Mouse (Mus musculus): ENCODE data around the gene Greb1. TPM values are rescaled to one million over a fixed set of nuclear protein-coding genes. Genes with fewer than 3 reads are reported as not detected.
A peak's percentile ranks its signal among the peaks of the same experiment; 100 is the strongest.

Greb1 gene
- polyA plus RNA-seq, 1 experiment, result 0.44 TPM

- H3K79me2 ChIP-seq (ENCODE audit: control insufficient read depth, insufficient read depth), result no peaks in the 10 kb centered on the region
- peaks cover 52% of the 10 kb centered on the region for H3K27me3 ChIP-seq (ENCODE audit: control insufficient read depth, insufficient read depth, insufficient read length)
- no peak within 1 kb of the TSS for H3ac ChIP-seq (ENCODE audit: control insufficient read depth, insufficient read length)
- TF ChIP-seq MYOG (IDR thresholded peaks at IDR 0.05; ENCODE audit: control insufficient read depth in 1 of 3, insufficient read depth in 1 of 3, insufficient read length in 2 of 3, low read depth in 2 of 3) (no peak), REST (IDR thresholded peaks at IDR 0.05; ENCODE audit: insufficient read depth, insufficient read length) (peak; percentile 90)
- H3K4me3 ChIP-seq, result no peak within 1 kb of the TSS
- H3K4me2 ChIP-seq (ENCODE audit: low read depth), result no peak within 1 kb of the TSS
- no peaks in the 10 kb centered on the region for H3K36me3 ChIP-seq (ENCODE audit: control insufficient read depth, insufficient read depth)
Observed at GRCm38 (mm10) chr12:16653332-16654093, 147.2 kb downstream of the Greb1 start, which contains the start of gene Ntsr2. Gene Ntsr2 (plus strand): TSS chr12:16653382.

GRCm38 (mm10) chr12:16649819-16650218 is 150.9 kb downstream of the Greb1 start:
- Histone ChIP-seq H3K4me3 (no peak overlapping the region), H3K27me3 (ENCODE audit: control insufficient read depth, insufficient read depth, insufficient read length) (peaks cover 53% of the 10 kb centered on the region), H3K36me3 (ENCODE audit: control insufficient read depth, insufficient read depth) (no peaks in the 10 kb centered on the region), H3ac (ENCODE audit: control insufficient read depth, insufficient read length) (no peak overlapping the region), H3K79me2 (ENCODE audit: control insufficient read depth, insufficient read depth) (no peaks in the 10 kb centered on the region), H3K4me2 (ENCODE audit: low read depth) (no peak overlapping the region)
- TF ChIP-seq MYOG (IDR thresholded peaks at IDR 0.05; ENCODE audit: control insufficient read depth in 1 of 3, insufficient read depth in 1 of 3, insufficient read length in 2 of 3, low read depth in 2 of 3) (no peak), TCF12 (IDR thresholded peaks at IDR 0.05; ENCODE audit: insufficient read depth, poor library complexity, severe bottlenecking) (no peak), POLR2A (IDR thresholded peaks at IDR 0.05; ENCODE audit: insufficient read length, low read depth) (no peak), MYOD1 (IDR thresholded peaks at IDR 0.05; ENCODE audit: control insufficient read depth in 1 of 3, insufficient read length in 2 of 3, low read depth in 2 of 3) (no peak), SRF (IDR thresholded peaks at IDR 0.05; ENCODE audit: control insufficient read depth, insufficient read length, low read depth) (no peak), MAX (IDR thresholded peaks at IDR 0.05; ENCODE audit: low read depth) (no peak), REST (IDR thresholded peaks at IDR 0.05; ENCODE audit: insufficient read depth, insufficient read length) (no peak), TCF3 (IDR thresholded peaks at IDR 0.05; ENCODE audit: insufficient read length, low read depth) (no peak), POLR2AphosphoS2 (IDR thresholded peaks at IDR 0.05; ENCODE audit: insufficient read length, low read depth) (no peak), CEBPB (IDR thresholded peaks at IDR 0.05; ENCODE audit: insufficient read depth, poor library complexity, severe bottlenecking) (no peak), USF1 (IDR thresholded peaks at IDR 0.05; ENCODE audit: low read depth) (no peak), E2F4 (IDR thresholded peaks at IDR 0.05; ENCODE audit: insufficient read depth) (no peak)

GRCm38 (mm10) chr12:16648273-16648672 is 152.4 kb downstream of the Greb1 start:
- Histone ChIP-seq H3K36me3 (ENCODE audit: control insufficient read depth, insufficient read depth) (no peaks in the 10 kb centered on the region), H3ac (ENCODE audit: control insufficient read depth, insufficient read length) (no peak overlapping the region), H3K27me3 (ENCODE audit: control insufficient read depth, insufficient read depth, insufficient read length) (peaks cover 45% of the 10 kb centered on the region), H3K4me2 (ENCODE audit: low read depth) (no peak overlapping the region), H3K4me3 (no peak overlapping the region), H3K79me2 (ENCODE audit: control insufficient read depth, insufficient read depth) (no peaks in the 10 kb centered on the region)
- TF ChIP-seq MYOG (IDR thresholded peaks at IDR 0.05; ENCODE audit: control insufficient read depth in 1 of 3, insufficient read depth in 1 of 3, insufficient read length in 2 of 3, low read depth in 2 of 3) (no peak), E2F4 (IDR thresholded peaks at IDR 0.05; ENCODE audit: insufficient read depth) (no peak), TCF3 (IDR thresholded peaks at IDR 0.05; ENCODE audit: insufficient read length, low read depth) (no peak), TCF12 (IDR thresholded peaks at IDR 0.05; ENCODE audit: insufficient read depth, poor library complexity, severe bottlenecking) (no peak), POLR2AphosphoS2 (IDR thresholded peaks at IDR 0.05; ENCODE audit: insufficient read length, low read depth) (no peak), MAX (IDR thresholded peaks at IDR 0.05; ENCODE audit: low read depth) (no peak), POLR2A (IDR thresholded peaks at IDR 0.05; ENCODE audit: insufficient read length, low read depth) (no peak), CEBPB (IDR thresholded peaks at IDR 0.05; ENCODE audit: insufficient read depth, poor library complexity, severe bottlenecking) (no peak), USF1 (IDR thresholded peaks at IDR 0.05; ENCODE audit: low read depth) (no peak), SRF (IDR thresholded peaks at IDR 0.05; ENCODE audit: control insufficient read depth, insufficient read length, low read depth) (no peak), MYOD1 (IDR thresholded peaks at IDR 0.05; ENCODE audit: control insufficient read depth in 1 of 3, insufficient read length in 2 of 3, low read depth in 2 of 3) (no peak), REST (IDR thresholded peaks at IDR 0.05; ENCODE audit: insufficient read depth, insufficient read length) (no peak)

- TF ChIP-seq POLR2AphosphoS2 (IDR thresholded peaks at IDR 0.05; ENCODE audit: insufficient read length, low read depth) (no peak), CEBPB (IDR thresholded peaks at IDR 0.05; ENCODE audit: insufficient read depth, poor library complexity, severe bottlenecking) (no peak), TCF3 (IDR thresholded peaks at IDR 0.05; ENCODE audit: insufficient read length, low read depth) (no peak), MYOG (IDR thresholded peaks at IDR 0.05; ENCODE audit: control insufficient read depth in 1 of 3, insufficient read depth in 1 of 3, insufficient read length in 2 of 3, low read depth in 2 of 3) (no peak), POLR2A (IDR thresholded peaks at IDR 0.05; ENCODE audit: insufficient read length, low read depth) (no peak), USF1 (IDR thresholded peaks at IDR 0.05; ENCODE audit: low read depth) (no peak), REST (IDR thresholded peaks at IDR 0.05; ENCODE audit: insufficient read depth, insufficient read length) (no peak), MAX (IDR thresholded peaks at IDR 0.05; ENCODE audit: low read depth) (no peak), E2F4 (IDR thresholded peaks at IDR 0.05; ENCODE audit: insufficient read depth) (no peak), SRF (IDR thresholded peaks at IDR 0.05; ENCODE audit: control insufficient read depth, insufficient read length, low read depth) (no peak), TCF12 (IDR thresholded peaks at IDR 0.05; ENCODE audit: insufficient read depth, poor library complexity, severe bottlenecking) (no peak), MYOD1 (IDR thresholded peaks at IDR 0.05; ENCODE audit: control insufficient read depth in 1 of 3, insufficient read length in 2 of 3, low read depth in 2 of 3) (no peak)
- Histone ChIP-seq H3K79me2 (ENCODE audit: control insufficient read depth, insufficient read depth) (no peaks in the 10 kb centered on the region), H3K27me3 (ENCODE audit: control insufficient read depth, insufficient read depth, insufficient read length) (peaks cover 42% of the 10 kb centered on the region), H3ac (ENCODE audit: control insufficient read depth, insufficient read length) (no peak overlapping the region), H3K4me2 (ENCODE audit: low read depth) (no peak overlapping the region), H3K4me3 (no peak overlapping the region), H3K36me3 (ENCODE audit: control insufficient read depth, insufficient read depth) (no peaks in the 10 kb centered on the region)
Observed at GRCm38 (mm10) chr12:16646780-16647409, 153.8 kb downstream of the Greb1 start.

Measured in myocyte (in vitro differentiated cells).